Mouse (Mus musculus) limb, embryonic 13.5 days (tissue): ENCODE measurements at regions not wholly inside any gene's neighbourhood (a gene's known extent, or its start where the extent isn't known, plus 50 kb on each side); places are given as distances from the start of the nearest gene placed in this dataset.

Source experiments
- ATAC-seq: fragments of 200-750 bp; cut with Nextera tagmentation; 2 replicates; pipeline ENCODE4 v1.8.0; 2017; ENCODE audit warnings: low read depth, moderate number of reproducible peaks, moderate TSS enrichment; ENCODE audit not compliant: low FRiP score
- H3K27ac ChIP-seq: fragments of 300-500 bp; sonication (generic); 2 replicates; pipeline ENCODE4 v1.5.1; 2015; ENCODE audit warnings: inconsistent platforms, mild to moderate bottlenecking, moderate library complexity
- H3K27me3 ChIP-seq: fragments of 300-500 bp; sonication (generic); 2 replicates; pipeline ENCODE4 v1.6.1; 2015; ENCODE audit warnings: mild to moderate bottlenecking, inconsistent platforms
- H3K36me3 ChIP-seq: fragments of 300-500 bp; sonication (generic); 2 replicates; pipeline ENCODE4 v1.6.1; 2015; ENCODE audit warnings: inconsistent platforms, mild to moderate bottlenecking, moderate library complexity
- H3K4me1 ChIP-seq: fragments of 300-500 bp; sonication (generic); 2 replicates; pipeline ENCODE4 v1.6.1; 2015; ENCODE audit warnings: inconsistent platforms
- H3K4me2 ChIP-seq: fragments of 300-500 bp; sonication (generic); replicated peaks from 2 replicates; pipeline ENCODE4 v1.6.1; 2015; ENCODE audit warnings: inconsistent platforms, mild to moderate bottlenecking, moderate library complexity
- H3K4me3 ChIP-seq: fragments of 300-500 bp; sonication (generic); 2 replicates; pipeline ENCODE4 v1.5.1; 2015; ENCODE audit warnings: moderate library complexity, mild to moderate bottlenecking, inconsistent platforms
- H3K9ac ChIP-seq: fragments of 300-500 bp; sonication (generic); 2 replicates; pipeline ENCODE4 v1.6.1; 2015; ENCODE audit warnings: mild to moderate bottlenecking, inconsistent platforms
- H3K9me3 ChIP-seq: fragments of 300-500 bp; sonication (generic); 2 replicates; pipeline ENCODE4 v1.6.1; 2016; ENCODE audit warnings: inconsistent platforms
- WGBS: fragments of 180-500 bp; shearing (Covaris S2); methylation state at CpG from one replicate; pipeline ENCODE4 v1.1.7; 2015; 5-methylcytosine and 5-hydroxymethylcytosine counted together

- no peaks in the 10 kb centered on the region for H3K4me1 ChIP-seq
- H3K9ac ChIP-seq, result no peak overlapping the region
- H3K4me2 ChIP-seq, result no peak overlapping the region
- H3K4me3 ChIP-seq, result no peak overlapping the region
- no peaks in the 10 kb centered on the region for H3K36me3 ChIP-seq
- ATAC-seq, result no peak
- H3K27ac ChIP-seq, result no peak overlapping the region
- 87% methylated on average over 6 of the region's 6 CpGs for WGBS
- H3K27me3 ChIP-seq, result no peaks in the 10 kb centered on the region
- no peaks in the 10 kb centered on the region for H3K9me3 ChIP-seq
These were observed 670.2 kb upstream of the Arpp21 start for GRCm38 (mm10) chr9:112905955-112906354.

DNA sequence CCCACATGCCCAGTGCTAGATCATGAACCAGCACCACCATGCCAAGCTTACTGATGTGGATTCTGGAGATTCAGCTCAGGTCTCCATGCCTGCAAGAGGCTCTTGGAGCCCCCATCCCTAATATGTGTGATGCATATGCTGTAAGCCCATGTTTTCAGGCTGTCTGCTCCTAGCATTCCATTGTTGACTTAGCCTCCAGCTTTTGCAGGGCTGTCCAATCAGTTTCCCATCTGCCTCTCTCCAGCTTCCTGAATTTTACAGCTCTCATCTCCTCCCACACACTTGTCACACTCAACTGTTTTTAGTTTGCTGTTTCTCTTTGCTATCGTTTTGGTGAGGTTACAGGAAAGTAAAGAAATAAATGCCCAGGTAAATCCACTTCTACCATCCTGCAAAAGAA, 629.2 kb upstream of the Arpp21 start:
- Histone ChIP-seq H3K27ac (no peak overlapping the region), H3K4me2 (no peak overlapping the region), H3K9me3 (no peaks in the 10 kb centered on the region), H3K36me3 (no peaks in the 10 kb centered on the region), H3K4me3 (no peak overlapping the region), H3K27me3 (no peaks in the 10 kb centered on the region), H3K4me1 (no peaks in the 10 kb centered on the region), H3K9ac (no peak overlapping the region)
- 46% methylated on average over 1 of the region's 1 CpGs for WGBS
- no peak for ATAC-seq

GRCm38 (mm10) chr9:112861136-112861535, 625.4 kb upstream of the Arpp21 start:
- Histone ChIP-seq H3K4me2 (no peak overlapping the region), H3K36me3 (no peaks in the 10 kb centered on the region), H3K27ac (no peak overlapping the region), H3K9ac (no peak overlapping the region), H3K4me1 (no peaks in the 10 kb centered on the region), H3K9me3 (no peaks in the 10 kb centered on the region), H3K4me3 (no peak overlapping the region), H3K27me3 (no peaks in the 10 kb centered on the region)
- WGBS, result 38% methylated on average over 8 of the region's 8 CpGs
- ATAC-seq, result no peak

DNA sequence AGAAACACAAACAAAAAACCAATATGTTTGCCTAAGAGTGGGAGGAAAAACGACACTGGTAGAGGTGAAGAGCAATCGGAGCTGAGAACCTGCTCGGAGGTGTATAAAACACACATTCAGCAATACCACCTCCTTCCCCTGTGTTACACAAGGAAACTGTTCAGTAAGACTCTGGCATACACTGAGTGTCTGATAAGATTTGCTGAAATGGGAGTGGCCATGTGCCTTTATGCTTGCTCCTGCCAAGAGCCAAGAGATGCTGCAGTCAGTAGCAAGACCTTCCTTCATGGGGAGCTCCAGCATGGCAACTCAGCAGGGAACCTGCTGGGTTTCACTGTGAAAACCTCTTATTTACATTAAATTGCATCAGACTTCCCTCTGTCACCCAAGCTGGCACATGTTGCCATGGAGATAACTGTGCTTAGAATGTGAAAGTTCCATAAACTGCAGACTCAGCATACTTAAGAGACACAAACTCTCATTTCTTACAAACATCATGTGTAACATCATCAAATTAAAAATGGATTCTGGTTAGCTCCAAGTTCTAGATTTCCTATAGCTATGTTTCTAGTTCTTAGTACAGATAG, 624.7 kb upstream of the Arpp21 start:
- Histone ChIP-seq H3K27ac (no peak overlapping the region), H3K4me1 (no peaks in the 10 kb centered on the region), H3K4me3 (no peak overlapping the region), H3K4me2 (no peak overlapping the region), H3K9ac (no peak overlapping the region), H3K36me3 (no peaks in the 10 kb centered on the region), H3K9me3 (no peaks in the 10 kb centered on the region), H3K27me3 (no peaks in the 10 kb centered on the region)
- ATAC-seq, result no peak
- WGBS, result 83% methylated on average over 3 of the region's 3 CpGs

GRCm38 (mm10) chr9:112841473-112841872, 605.7 kb upstream of the Arpp21 start:
- Histone ChIP-seq H3K4me3 (no peak overlapping the region), H3K36me3 (no peaks in the 10 kb centered on the region), H3K27me3 (no peaks in the 10 kb centered on the region), H3K27ac (no peak overlapping the region), H3K4me1 (peaks cover 3% of the 10 kb centered on the region), H3K9me3 (no peaks in the 10 kb centered on the region), H3K4me2 (no peak overlapping the region), H3K9ac (no peak overlapping the region)
- 35% methylated on average over 6 of the region's 6 CpGs for WGBS
- no peak for ATAC-seq

DNA sequence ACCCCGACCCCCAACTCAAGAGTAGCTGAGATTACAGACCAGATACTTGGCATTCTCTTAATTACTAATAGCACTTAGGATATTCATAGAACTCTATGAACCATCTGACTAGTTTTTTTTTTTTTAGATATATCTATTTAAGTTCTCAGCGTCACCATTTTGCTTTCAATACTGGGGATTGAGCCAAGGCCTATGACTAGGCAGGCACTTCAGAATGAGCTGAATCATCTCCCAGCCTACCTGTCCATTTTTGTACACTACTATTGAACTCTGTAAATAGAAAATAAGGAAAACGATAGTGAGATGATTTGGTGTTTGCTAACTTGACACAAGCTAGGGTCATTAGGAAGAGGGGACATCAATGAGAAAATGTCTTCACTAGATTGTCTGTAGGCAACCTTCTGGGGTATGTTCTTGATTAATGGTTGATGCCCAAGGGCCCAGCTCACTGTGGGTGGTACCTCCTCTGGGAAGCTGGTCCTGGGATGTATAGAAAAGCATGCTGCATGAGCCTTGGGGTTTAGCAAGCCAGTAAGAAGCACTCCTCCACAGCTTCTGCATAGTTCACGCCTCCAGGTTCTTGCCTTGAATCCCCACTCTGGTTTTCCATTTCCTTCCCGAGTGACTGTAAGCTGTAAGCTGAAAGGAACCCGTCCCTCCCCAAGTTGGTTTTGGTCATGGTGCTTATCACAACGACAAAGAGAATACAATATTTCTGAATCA, 603.5 kb upstream of the Arpp21 start:
- H3K27me3 ChIP-seq, result no peaks in the 10 kb centered on the region
- H3K4me2 ChIP-seq, result no peak overlapping the region
- ATAC-seq, result no peak
- H3K36me3 ChIP-seq, result no peaks in the 10 kb centered on the region
- H3K9me3 ChIP-seq, result no peaks in the 10 kb centered on the region
- H3K9ac ChIP-seq, result no peak overlapping the region
- no peak overlapping the region for H3K4me3 ChIP-seq
- no peak overlapping the region for H3K27ac ChIP-seq
- 80% methylated on average over 7 of the region's 7 CpGs for WGBS
- H3K4me1 ChIP-seq, result peaks cover 3% of the 10 kb centered on the region

- Histone ChIP-seq H3K36me3 (no peaks in the 10 kb centered on the region), H3K27ac (no peak overlapping the region), H3K9ac (no peak overlapping the region), H3K27me3 (no peaks in the 10 kb centered on the region), H3K4me1 (peaks cover 3% of the 10 kb centered on the region), H3K9me3 (no peaks in the 10 kb centered on the region), H3K4me3 (no peak overlapping the region), H3K4me2 (no peak overlapping the region)
- no peak for ATAC-seq
- 84% methylated on average over 2 of the region's 2 CpGs for WGBS
These were observed 601.8 kb upstream of the Arpp21 start for GRCm38 (mm10) chr9:112837563-112837962.

GRCm38 (mm10) chr9:112834441-112835245, 598.9 kb upstream of the Arpp21 start:
- no peak overlapping the region for H3K9ac ChIP-seq
- H3K27ac ChIP-seq, result no peak overlapping the region
- no peak overlapping the region for H3K4me3 ChIP-seq
- H3K4me2 ChIP-seq, result no peak overlapping the region
- 76% methylated on average over 5 of the region's 5 CpGs for WGBS
- H3K9me3 ChIP-seq, result no peaks in the 10 kb centered on the region
- no peaks in the 10 kb centered on the region for H3K27me3 ChIP-seq
- no peaks in the 10 kb centered on the region for H3K36me3 ChIP-seq
- H3K4me1 ChIP-seq, result peaks cover 15% of the 10 kb centered on the region
- no peak for ATAC-seq

DNA sequence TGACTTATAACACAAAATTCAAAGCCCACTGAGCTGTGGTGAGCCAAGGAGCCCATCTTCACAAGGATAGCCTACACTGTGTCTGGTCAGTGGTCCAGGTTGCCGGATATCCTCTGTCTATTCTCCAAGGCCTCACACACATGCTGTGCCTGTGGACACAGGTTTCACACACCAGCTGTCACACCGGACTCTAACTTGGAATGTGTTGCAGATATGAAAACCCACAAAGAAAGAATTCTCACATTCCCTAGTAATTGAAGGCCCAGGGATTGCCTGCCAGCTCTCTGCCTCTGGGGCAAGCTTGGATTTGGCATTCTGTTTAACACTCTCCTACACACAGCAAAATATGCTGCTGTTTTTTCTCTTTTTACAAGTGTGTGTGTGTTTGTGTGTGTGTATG, 595.4 kb upstream of the Arpp21 start:
- Histone ChIP-seq H3K36me3 (no peaks in the 10 kb centered on the region), H3K27ac (no peak overlapping the region), H3K27me3 (no peaks in the 10 kb centered on the region), H3K4me2 (no peak overlapping the region), H3K4me3 (no peak overlapping the region), H3K4me1 (peaks cover 15% of the 10 kb centered on the region), H3K9ac (no peak overlapping the region), H3K9me3 (no peaks in the 10 kb centered on the region)
- WGBS, result 54% methylated on average over 2 of the region's 2 CpGs
- ATAC-seq, result no peak

DNA sequence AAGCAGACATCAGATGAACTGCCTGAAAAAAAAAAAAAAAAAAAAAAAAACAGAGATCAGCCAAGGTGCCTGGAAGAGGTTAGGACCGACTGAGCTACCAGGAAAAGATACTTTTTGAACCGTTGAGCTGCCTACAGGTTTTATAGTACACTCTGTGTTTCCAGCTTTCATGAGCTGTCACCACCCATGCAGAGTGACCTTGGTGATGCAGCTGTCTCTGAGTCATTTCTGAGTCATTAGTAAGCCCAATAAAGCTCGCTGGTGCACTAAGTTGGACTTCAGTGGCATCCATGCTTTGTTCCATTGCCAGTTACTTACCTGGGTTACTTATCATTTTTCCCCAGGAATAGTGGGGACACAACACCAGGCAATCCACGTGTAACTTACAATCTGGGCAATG, 592.9 kb upstream of the Arpp21 start:
- Histone ChIP-seq H3K27ac (no peak overlapping the region), H3K27me3 (no peaks in the 10 kb centered on the region), H3K4me2 (no peak overlapping the region), H3K4me1 (peaks cover 15% of the 10 kb centered on the region), H3K9me3 (no peaks in the 10 kb centered on the region), H3K4me3 (no peak overlapping the region), H3K36me3 (no peaks in the 10 kb centered on the region), H3K9ac (no peak overlapping the region)
- no peak for ATAC-seq
- 62% methylated on average over 4 of the region's 4 CpGs for WGBS

DNA sequence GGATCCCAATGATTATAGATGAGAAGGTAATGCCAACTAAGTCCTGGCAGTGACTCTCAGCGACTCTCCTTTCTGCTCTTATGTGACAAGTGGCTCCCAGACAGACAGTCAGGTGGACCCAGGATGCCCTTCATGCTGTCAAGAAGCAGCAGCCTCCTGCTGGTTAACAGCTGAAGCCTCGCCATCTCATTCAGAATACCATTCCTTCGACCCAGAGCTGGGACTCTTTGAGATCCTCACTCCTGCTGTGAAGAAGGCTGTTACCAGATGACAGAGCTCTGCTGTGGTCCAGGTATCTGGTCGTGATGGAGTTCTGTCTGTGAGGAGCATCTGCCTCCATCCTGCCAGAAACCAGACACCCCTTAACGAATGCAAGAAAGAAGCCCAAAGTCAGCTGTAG, 590.9 kb upstream of the Arpp21 start:
- H3K27ac ChIP-seq, result no peak overlapping the region
- no peak overlapping the region for H3K9ac ChIP-seq
- no peaks in the 10 kb centered on the region for H3K36me3 ChIP-seq
- 21% methylated on average over 5 of the region's 5 CpGs for WGBS
- no peak overlapping the region for H3K4me3 ChIP-seq
- no peak overlapping the region for H3K4me2 ChIP-seq
- H3K9me3 ChIP-seq, result no peaks in the 10 kb centered on the region
- H3K4me1 ChIP-seq, result peaks cover 15% of the 10 kb centered on the region
- no peaks in the 10 kb centered on the region for H3K27me3 ChIP-seq
- no peak for ATAC-seq

DNA sequence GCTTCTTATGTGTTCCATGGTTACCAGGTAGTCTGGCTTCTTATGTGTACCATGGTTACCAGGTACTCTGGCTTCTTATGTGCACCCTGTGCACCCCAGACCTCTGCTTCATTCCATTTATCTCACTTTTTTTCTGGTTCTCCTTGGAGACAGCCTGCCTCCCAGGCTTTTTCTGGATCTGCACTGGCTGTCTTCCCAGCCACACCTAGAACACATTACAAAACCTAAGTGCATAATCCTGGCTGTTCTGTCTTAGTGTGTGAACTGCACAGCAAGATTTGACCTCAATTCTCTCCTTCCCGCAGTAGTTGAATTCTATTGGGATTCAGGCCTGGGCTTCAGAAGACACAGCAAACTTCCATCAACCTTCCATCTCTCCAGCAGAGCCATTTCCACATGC, 586.2 kb upstream of the Arpp21 start:
- 82% methylated on average over 1 of the region's 1 CpGs for WGBS
- no peak overlapping the region for H3K4me2 ChIP-seq
- no peak overlapping the region for H3K27ac ChIP-seq
- no peak for ATAC-seq
- H3K27me3 ChIP-seq, result no peaks in the 10 kb centered on the region
- no peak overlapping the region for H3K4me3 ChIP-seq
- no peaks in the 10 kb centered on the region for H3K9me3 ChIP-seq
- H3K9ac ChIP-seq, result no peak overlapping the region
- no peaks in the 10 kb centered on the region for H3K36me3 ChIP-seq
- no peaks in the 10 kb centered on the region for H3K4me1 ChIP-seq
